Mouse (Mus musculus) ES-Bruce4 (cell line): Measurements from ENCODE around the gene Tnfsf10.

Source experiments
- CTCF ChIP-seq: IDR thresholded peaks from one replicate; pipeline ENCODE4 v1.8.1; 2011; ENCODE audit warnings: low read depth, low read length
- EP300 ChIP-seq: IDR thresholded peaks from 2 replicates; pipeline ENCODE4 v1.6.1; 2011; ENCODE audit warnings: low read depth, low read length; ENCODE audit not compliant: insufficient read depth
- POLR2A ChIP-seq: IDR thresholded peaks from one replicate; pipeline ENCODE4 v1.8.1; 2011; ENCODE audit warnings: low read length; ENCODE audit not compliant: insufficient read depth

- TF ChIP-seq CTCF (no peak), POLR2A (no peak), EP300 (no peak)
Observed at GRCm38 (mm10) chr3:27377935-27378334, 61.1 kb downstream of the Tnfsf10 start.
